Mouse (Mus musculus): Measurements from ENCODE around the gene Rpl22l1.

- TF ChIP-seq CTCF (IDR thresholded peaks at IDR 0.05; ENCODE audit: control insufficient read depth, insufficient read depth, insufficient replicate concordance, low read depth, low read length): no peak
- no peak; the same call in 1 of the 2 replicates for TF ChIP-seq POLR2A (IDR thresholded peaks at IDR 0.05; ENCODE audit: control insufficient read depth, low read depth, low read length)
Measured at GRCm38 (mm10) chr3:28780994-28781393, 24.2 kb upstream of the Rpl22l1 start, which contains the start of gene Eif5a2.

Data from testis, adult 2 months (tissue).